Mouse (Mus musculus) left cerebral cortex, postnatal 14 days (tissue): Measurements from ENCODE around the gene Il21r. TPM values are rescaled to one million over a fixed set of nuclear protein-coding genes. Genes with fewer than 3 reads are reported as not detected.

Experiments used
- DNase-seq, 2 experiments: peaks; one replicate each; pipeline ENCODE4 v3.0.0; 2021 to 2022; ENCODE audit warnings: low spot score in 2 of 2, mixed read lengths in 1 of 2
- intact Hi-C: fragments of 180-260 bp; cut with DNase I; formaldehyde crosslinking; loops from one replicate; pipeline ENCODE4 v1.15.1; 2025
- total RNA-seq, 2 experiments: library from RNA; stranded (reverse); gene quantifications; 2 replicates each; pipeline ENCODE4 v1.2.3; 2021

The Il21r gene
- total RNA-seq, 2 experiments from 2014 or later = 0.72 to 1.0 TPM

DNA sequence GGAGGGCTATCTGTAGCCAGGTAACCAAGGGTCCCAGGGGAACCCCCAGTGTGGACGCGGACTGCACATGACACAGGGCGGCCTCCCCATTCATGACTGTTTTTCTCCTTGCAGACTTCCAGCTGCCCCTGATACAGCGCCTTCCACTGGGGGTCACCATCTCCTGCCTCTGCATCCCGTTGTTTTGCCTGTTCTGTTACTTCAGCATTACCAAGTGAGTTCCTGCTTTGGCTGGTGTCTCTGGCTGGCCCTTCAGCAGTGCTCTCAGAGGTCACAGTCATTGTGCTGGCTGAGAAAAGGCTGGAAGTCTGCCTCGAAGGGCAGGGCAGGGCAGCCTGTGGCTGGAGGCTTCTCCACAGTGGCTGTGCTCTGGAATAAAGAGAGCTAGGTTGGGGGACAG is 30.5 kb upstream of the Il21r start:
- intact Hi-C loops = no loop called here
- no peak for DNase-seq

DNA sequence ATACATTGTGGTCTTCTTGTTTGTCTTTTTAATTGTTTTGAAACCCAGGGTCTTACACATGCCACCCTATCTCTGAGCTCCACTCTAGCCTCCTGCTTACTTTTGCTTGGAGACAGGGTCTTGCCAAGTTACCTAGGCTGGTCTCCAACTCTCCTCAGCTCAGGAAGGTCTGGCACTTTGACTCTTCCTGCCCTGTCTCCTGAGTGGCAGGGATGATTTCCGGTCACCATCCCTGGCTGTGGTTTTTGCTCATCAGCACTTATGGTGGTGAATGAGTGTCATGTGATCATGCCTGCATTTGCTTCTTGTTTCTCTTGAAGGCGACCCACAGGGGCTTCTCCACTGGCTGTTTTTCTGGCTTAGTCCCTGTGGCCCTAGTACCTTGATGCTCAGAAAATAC is 29.4 kb upstream of the Il21r start:
- intact Hi-C loops = no loop called here
- DNase-seq = no peak

GRCm38 (mm10) chr7:125574832-125575231 is 28.4 kb upstream of the Il21r start:
- intact Hi-C loops = no loop called here
- no peak for DNase-seq

GRCm38 (mm10) chr7:125575738-125576540 is 27.3 kb upstream of the Il21r start:
- intact Hi-C loops = no loop called here
- no peak for DNase-seq

DNA sequence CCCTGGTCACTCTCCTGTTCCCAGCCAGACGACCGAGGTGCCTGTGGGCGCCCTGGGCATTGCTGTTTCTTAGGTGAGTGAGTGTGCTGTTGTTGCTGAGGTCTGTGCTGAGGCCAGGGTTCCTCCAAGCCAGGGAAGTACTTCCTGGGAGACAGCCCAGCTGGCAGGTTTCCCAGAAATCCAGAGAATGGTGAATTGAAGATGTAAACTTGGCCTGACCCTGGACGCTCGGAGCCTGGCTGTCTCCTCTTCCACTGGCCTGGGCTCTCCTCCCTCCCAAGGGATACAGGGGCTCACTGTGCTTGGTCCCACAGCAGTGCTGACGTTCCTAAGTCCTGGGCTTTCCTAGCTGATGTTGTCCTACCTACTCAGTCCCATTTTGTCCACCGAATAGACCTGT is 26.2 kb upstream of the Il21r start:
- intact Hi-C loops = no loop called here

DNA sequence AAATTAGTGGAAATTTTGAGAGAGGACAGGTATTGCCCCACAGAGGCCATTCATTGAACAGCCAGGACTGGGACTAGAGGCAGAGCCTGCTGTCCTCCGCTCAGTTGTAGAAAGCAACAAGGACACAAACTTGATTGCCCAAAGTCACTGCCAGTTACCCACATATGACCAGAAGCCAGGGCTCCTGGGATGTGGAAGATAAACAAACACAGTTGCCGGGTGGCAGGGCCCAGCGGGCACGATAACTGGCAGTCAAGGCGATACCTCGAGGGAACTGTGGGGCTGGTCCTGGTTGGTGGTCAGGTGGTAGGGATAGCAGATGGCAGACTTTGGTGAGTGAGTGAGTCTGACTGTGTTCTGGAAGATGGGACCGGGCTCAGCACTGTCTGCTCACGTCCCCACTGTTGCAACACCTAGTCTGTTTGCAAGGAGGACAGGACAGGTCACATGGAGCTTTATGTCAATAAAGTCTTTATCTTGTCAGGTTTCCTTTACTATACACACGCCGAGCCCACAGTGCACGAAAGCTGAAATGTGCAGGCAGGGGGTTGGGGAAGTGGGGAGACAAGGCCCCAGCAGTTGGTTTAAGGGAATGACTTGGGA is 25.6 kb upstream of the Il21r start:
- no peak for DNase-seq
- intact Hi-C loops = no loop called here

More for the DNA sequence above, 26.2 kb upstream of the Il21r start:
- peak in 1 of 2 experiments; percentile 37 for DNase-seq

GRCm38 (mm10) chr7:125578106-125578505 is 25.1 kb upstream of the Il21r start:
- DNase-seq = no peak
- intact Hi-C loops = no loop called here

GRCm38 (mm10) chr7:125579545-125580219 is 23.5 kb upstream of the Il21r start:
- intact Hi-C loops = loop anchor here (5.0 kb wide), 1 partner anchor 58 kb away; no protein-coding TSS in a partner anchor
- no peak for DNase-seq

- intact Hi-C loops = loop anchor here (5.0 kb wide), 1 partner anchor 57 kb away; no protein-coding TSS in a partner anchor
- DNase-seq = no peak
Measured at GRCm38 (mm10) chr7:125580220-125580549, 23.0 kb upstream of the Il21r start.

DNA sequence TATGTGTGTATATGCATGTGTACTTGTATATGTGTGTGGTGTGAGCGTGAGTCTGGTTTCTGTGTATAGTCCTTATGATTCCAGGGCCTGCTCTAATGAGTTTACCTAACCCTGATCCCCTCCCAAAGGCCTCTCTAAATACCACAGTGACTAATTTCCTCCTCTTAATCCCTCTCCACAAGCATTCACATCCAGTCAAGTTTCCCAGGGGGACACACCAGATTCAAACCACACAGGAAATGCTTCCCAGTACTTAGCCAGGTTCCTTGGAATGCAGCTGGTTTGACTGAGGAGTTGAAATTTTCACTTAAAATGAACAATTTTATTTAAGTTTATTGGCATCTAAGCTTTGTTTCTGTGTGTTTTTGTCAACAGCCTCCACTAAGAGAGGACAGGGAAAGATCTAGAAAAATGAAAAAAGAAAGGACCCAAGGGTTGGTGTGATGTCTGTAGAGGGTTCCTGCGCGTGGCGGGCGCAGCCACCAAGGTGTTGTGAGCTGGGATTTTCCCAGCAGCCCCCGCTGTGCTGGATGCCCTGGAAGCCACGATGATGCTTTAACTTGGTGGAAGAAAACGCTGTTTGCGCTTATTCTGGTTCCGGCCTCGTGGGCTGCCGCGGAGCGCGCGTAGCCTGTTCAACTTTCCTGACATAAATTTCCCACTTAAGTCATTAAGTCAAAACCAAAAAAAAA is 22.5 kb upstream of the Il21r start:
- intact Hi-C loops = loop anchor here (1.0 to 5.0 kb wide), 2 partner anchors 57 to 108 kb away; no protein-coding TSS in a partner anchor
- DNase-seq = no peak

DNA sequence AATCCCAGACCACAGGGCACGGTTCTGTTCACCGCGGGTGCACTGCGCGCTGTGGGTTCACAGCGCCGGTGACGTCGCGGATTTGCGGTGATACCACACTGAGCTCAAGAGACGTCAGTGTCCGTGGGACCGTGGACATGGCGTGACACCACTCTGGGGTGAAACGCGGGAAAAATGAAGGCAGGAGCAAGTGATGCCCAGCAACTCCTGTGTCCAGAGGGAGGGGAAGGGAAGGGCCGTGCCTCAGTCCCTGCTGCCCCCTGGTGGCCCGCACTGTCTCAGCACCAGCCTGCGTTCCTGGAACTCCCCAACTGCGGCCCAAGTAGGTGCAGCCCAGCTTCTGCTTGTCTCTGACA is 21.9 kb upstream of the Il21r start:
- peak; percentile 87 to 93 for DNase-seq
- intact Hi-C loops = loop anchor here (1.0 to 5.0 kb wide), 2 partner anchors 56 to 109 kb away; no protein-coding TSS in a partner anchor

GRCm38 (mm10) chr7:125583325-125584004 is 19.8 kb upstream of the Il21r start:
- DNase-seq = no peak
- intact Hi-C loops = loop anchor here (5.0 kb wide), 1 partner anchor 54 kb away; no protein-coding TSS in a partner anchor

DNA sequence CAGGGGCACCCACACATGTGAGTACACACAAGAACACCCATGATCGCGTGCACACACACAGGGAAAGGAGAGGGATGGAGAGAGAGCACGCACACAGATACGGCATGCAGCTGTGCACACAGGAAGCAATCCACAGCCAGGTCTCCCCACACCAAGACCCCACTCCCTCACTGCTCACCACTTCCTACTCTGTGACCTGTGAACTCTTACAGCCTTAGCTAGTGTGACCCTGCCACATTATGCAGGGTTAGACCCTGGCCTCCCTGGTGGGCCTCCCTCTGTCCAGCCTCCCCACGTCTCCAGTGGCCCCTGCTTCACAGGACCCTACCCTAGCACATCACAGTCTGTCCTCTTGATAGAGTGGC is 19.2 kb upstream of the Il21r start:
- DNase-seq = no peak
- intact Hi-C loops = loop anchor here (5.0 kb wide), 1 partner anchor 53 kb away; no protein-coding TSS in a partner anchor

DNA sequence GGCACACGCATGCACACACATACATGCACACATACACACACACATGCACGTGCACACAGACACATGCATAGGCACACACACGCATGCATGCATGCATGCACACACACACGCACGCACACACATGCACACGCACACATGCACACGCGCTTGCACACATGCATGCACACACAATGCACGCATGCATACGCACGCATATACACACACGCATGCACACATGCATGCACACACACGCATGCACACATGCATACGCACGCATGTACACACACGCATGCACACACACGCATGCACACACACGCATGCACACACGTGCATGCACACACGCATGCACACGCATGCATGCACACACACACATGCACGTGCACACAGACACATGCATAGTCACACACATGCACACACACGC is 16.9 kb upstream of the Il21r start:
- intact Hi-C loops = no loop called here
- DNase-seq = no peak

DNA sequence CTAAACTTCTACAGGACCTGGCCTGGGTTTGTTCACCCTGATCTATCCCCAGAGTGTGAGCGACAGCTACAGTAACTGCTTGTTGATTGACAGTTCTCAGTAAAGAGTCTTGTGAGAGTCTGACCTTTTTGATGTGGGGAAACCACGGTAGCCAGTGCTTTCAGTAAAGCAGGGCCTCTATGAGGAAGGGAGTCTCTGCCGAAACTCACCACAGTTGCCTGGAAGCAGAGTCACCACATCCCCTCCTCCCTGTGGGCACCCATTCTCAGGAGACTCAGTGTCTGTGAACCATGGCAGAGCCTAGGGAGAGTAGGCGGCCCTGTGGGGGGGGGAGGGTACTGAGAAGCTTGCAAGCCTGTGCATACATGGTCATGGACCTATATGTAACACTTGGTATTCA is 14.5 kb upstream of the Il21r start:
- intact Hi-C loops = no loop called here
- no peak for DNase-seq

- no peak for DNase-seq
- intact Hi-C loops = no loop called here
Measured at GRCm38 (mm10) chr7:125589896-125590295, 13.3 kb upstream of the Il21r start.

GRCm38 (mm10) chr7:125593831-125594230 is 9.4 kb upstream of the Il21r start:
- no peak for DNase-seq
- intact Hi-C loops = no loop called here

DNA sequence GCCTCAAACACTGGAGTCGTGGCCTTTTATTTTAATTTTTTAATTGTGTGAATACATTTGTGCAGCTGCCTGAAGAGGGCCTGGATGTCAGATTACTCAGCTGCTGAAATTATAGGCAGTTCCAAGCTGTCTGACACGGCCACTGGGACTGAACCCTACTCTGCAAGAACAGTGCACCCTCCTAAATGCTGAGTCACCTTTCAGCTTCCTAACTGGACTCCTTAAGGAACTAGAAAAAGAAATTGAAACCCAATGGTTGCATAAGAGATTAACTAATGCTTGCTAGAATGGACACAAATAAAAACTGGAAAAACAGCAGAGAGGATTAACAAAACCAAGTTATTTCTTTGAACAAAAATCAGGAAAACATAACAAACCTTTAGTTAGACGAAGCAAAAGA is 6.8 kb upstream of the Il21r start:
- no peak for DNase-seq
- intact Hi-C loops = no loop called here

GRCm38 (mm10) chr7:125597083-125597482 is 6.1 kb upstream of the Il21r start:
- intact Hi-C loops = no loop called here
- DNase-seq = no peak
